Mouse (Mus musculus) CD4-positive helper T cell, adult 2 months (primary cell): ENCODE results near the gene Slc7a8.

Experiments used
- DNase-seq: peaks from one replicate; pipeline ENCODE4 v3.0.0-alpha.2; 2012; ENCODE audit warnings: low read depth, missing footprints, low spot score

Slc7a8 gene

GRCm38 (mm10) chr14:54737634-54738033 is 44.1 kb downstream of the Slc7a8 start:
- no peak for DNase-seq

- no peak for DNase-seq
Measured at GRCm38 (mm10) chr14:54736555-54737552, 44.9 kb downstream of the Slc7a8 start.

- DNase-seq, result no peak
Measured at GRCm38 (mm10) chr14:54735221-54735620, 46.5 kb downstream of the Slc7a8 start.

DNA sequence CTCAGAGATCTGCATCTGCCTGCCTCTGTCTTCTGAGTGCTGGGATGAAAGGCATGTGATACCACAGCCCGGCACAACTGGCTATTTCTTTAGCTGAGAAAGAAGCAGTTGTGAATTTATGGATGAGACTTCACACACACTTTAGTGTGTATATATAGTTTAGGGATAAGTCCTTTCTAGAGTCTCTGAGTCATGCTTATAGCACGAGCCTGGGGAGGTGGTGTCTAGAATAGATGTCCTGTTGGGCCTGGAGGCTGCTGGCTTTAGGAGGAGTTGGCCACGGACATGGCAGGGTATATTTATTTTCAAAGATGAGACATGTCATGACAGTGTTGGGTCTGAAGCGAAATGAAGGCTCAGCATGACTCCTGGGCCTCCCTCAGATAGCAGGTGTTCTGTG is 47.7 kb downstream of the Slc7a8 start:
- no peak for DNase-seq

GRCm38 (mm10) chr14:54732206-54732605 is 49.5 kb downstream of the Slc7a8 start:
- no peak for DNase-seq

DNA sequence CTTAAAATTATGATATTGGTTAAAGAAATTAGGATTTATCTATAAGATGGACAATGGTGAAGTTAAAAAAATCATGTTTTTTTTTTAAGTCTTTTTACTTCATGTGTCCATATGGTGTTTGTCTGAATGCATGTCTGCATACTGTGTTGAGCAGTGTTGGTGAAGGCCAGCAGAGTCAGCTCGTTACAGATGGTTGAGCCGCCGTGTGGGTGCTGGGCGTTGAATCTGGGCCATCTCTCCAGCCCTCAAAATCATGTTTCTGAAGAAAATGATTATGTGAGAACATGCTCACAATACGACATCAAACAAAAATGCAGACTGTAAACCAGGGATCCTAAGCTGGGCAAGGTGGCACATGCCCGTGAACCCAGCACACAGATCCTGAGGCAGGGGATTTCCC is 51.4 kb downstream of the Slc7a8 start:
- no peak for DNase-seq

DNA sequence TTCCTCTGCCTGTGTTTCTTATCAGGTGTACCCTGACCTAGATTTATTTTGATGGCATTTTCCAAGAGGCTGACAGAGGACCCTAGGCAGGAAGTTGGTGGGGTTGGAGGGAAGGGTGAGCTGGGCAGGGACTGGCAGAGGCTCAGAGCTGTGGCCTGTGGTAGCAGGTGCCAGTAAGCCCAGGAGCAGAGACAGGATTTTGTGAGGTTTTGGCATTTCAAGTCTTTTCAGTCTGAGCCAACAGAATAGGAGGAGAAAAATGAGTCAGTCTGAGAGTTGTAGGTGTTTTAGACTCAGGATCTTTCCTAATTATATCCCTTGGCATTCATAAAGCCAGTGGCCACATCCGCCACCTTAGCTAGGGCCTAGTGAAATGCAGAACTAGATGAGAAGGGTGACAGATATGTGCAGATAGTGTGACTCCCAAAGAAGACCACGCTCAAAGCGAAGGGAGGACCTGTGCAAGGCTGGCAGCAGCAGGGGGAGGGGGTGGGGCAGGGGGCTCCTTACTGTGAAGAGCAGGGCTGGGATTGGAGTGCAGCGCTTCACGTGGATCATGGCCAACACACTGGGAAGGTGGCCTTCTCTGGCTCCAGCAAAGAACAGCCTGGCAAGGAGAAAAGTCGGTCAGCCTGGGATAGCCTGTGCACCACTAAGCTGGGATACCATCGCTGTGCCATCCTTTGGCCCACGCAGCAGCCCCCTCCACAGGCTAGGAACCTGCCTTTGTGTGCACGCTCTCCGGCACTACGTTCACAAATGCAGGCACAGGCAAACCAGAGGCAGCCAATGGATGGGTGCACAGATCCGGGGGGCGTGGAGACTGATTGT is 52.7 kb downstream of the Slc7a8 start:
- DNase-seq, result no peak

GRCm38 (mm10) chr14:54727565-54727964 is 54.2 kb downstream of the Slc7a8 start:
- no peak for DNase-seq

DNA sequence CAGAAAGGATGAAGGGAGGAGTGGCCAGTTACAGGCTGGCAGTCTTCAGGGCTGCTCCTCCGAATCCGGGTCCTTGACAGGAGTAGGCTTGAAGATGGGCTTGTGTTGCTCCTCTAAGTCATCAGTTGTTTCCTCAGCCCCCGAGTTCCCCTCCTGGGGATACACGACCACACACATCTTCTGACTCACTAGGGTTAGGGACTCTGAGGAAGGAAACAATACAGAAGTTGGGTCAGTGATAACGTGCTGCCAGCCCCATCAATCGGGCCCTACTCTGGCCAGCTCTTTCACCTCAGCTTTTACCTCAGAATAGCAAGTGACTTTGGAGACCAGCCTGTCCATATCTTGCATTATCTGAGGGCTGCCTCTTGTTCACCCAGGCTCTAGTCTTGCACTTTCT is 57.7 kb downstream of the Slc7a8 start:
- DNase-seq, result no peak

DNA sequence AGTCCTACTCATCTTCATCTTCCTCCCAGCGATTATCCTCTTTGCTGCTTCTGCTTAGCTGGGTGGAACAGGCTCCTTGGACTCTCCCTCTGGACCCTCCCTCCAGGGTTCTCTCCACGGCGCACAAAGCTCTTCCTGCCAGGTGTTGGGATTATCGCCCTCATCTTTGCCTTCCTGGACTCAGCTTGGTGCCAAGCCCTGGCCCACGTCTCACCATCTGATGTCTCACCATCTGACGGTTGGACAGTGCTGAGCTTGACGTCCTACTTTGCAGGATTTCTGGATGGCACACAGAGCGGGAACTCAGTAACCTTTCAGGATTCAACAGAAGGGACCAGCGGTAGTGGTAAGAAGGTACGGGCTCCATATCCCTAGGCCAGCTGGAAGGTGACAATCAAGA is 60.0 kb downstream of the Slc7a8 start:
- DNase-seq, result no peak

DNA sequence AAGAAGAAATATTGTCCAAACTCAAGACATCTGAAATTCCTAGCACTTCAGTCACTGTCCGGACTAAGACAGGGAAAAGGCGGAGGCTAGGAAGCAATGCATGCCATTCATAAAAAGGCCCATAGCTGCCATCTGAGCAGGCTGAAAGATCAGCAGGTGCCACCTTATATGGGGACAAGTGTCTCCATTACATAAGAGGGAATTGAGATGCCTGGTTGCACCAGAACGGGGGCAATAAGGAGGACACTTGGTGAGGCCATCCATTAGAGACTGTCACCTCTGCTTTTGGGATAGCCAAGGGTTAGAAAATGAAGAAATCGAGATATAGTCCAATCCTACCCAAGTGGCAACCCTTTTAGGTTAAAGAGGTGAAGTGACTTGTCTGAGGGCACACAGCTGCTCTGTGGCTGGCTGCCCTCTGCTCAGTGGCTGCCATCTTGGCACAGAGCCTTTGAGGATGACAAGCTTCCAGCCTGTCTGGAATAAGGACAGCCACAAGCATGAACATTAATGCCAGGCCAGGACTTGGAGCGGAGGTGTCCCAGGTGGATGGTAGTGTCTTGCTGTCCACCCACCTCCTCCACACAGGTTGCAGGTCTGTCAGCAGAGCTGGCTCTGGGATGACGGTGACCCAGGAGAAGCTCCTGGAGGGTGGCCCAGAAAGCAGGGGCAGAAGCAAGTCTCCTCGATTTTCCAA is 60.9 kb downstream of the Slc7a8 start:
- DNase-seq, result no peak

- DNase-seq, result no peak
Measured at GRCm38 (mm10) chr14:54720041-54720440, 61.7 kb downstream of the Slc7a8 start.

DNA sequence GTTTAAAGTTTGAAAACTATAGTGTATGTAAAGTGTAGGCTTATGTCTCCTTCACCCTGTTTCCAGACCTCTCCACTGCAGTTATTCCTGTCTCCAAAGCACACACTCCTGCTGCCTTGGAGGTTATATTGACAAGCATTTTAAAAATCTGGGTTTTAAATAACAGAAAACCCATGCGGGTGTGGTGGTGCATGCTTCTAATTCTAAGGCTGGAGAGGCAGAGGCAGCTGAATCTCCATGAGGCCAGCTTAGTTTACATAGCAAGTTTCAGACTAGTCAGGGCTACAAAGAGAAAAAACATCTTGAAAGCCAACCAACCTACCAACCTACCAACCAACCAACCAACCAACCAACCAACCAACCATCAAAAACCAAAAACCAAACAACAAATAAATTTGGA is 66.3 kb downstream of the Slc7a8 start:
- DNase-seq, result no peak

GRCm38 (mm10) chr14:54714617-54715081 is 67.1 kb downstream of the Slc7a8 start:
- DNase-seq, result peak; percentile 46

- peak; percentile 73 for DNase-seq
Measured at GRCm38 (mm10) chr14:54714121-54714520, 67.6 kb downstream of the Slc7a8 start.

DNA sequence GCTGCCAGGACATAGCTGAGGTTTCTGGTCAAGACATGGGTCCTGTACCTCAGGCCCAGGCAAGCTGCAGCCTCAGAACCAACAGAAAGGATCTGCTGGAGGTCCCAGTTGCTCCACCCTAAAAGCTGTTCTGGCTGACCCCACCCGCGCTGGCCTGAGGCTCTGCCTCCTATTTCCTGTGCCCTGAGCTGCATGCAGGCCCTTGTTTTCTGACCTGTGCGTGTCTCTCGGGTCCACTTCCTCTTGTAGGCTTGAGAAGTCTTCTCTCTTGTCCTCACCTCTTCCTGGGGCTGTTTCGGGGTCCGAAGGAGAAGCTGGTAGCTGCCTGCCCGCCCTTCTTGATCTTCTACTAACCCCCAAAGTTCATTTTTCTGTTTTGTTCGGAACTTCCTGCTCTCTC is 68.9 kb downstream of the Slc7a8 start:
- DNase-seq, result no peak

GRCm38 (mm10) chr14:54712074-54712473 is 69.7 kb downstream of the Slc7a8 start, which contains the start of gene Cebpe:
Gene Cebpe, minus strand, starts transcription at chr14:54712174.
- DNase-seq, result no peak

DNA sequence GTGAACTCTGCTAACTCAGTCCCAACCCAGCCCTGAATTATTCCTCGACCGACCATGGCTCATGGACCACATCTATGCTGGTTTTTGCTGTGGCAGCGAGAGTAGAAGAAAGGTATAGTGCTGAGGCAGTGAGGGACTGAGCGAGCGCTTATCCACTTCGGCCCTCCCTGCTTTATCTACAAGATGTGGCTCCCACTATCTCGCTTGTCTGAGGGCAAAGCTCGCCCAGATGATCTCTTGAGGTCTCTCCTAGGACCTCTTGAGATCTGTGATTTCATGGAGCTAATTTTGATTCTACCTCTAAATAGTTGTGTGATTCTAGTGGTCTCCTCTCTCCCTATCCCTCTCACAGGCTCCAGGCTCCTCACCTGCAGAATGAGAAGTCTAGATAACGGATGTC is 72.7 kb downstream of the Slc7a8 start:
- no peak for DNase-seq

DNA sequence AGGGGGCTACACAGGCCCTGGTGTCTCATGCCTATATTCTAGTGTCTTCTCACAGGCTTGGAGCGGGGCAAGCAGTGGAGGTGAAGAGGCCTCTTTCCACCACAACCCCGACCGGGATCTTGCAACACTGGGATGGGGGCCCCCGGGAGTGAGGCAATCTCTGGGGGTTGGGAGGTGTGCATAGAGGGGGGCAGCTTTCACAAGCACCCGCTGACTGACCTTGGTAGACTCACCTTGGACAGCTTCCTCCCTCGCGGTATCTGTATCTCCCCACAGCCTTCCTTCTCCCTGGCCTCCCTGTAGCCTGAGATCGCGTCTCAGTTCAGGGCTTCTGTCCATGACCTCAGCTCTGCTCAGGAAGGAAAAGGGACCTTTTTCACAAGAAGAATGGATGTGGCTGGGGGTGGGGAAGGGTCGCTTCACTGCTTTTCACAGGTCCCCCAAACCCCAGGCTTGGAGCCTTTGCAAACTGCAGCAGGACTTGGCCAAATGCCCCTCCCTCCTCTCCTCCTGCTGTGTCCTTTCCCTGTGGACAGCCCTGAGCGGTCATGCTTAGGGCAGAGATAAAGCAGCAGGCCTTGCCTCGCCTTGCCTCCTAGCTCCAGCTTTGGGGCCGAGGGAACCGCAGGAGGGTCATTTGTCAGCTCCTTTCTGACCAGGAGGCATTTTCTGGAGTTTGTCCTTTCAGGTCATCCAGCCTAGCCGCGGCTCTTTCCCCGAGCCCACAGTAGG is 75.0 kb downstream of the Slc7a8 start:
- no peak for DNase-seq

- no peak for DNase-seq
Measured at GRCm38 (mm10) chr14:54705844-54706243, 75.9 kb downstream of the Slc7a8 start.

DNA sequence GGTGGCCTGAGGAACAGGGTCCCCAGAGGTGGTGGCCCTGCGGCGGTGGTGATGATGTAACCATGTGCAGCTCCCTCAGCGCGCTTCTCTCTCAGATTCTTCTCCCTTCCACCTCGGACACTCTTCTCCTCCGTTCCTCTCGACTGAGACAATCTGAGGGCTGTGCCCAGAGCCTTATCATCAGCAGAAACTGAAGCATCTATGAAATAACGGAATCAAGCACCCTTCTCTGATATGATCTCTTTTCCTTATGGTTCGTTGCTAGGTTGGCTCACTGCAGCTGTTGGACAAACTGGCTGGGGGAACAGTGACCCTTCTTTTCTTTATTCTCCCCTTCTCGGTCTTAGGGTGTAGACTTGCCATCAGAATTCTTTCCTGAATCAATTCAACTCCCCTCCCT is 78.5 kb downstream of the Slc7a8 start:
- DNase-seq, result no peak
